Mouse (Mus musculus): ENCODE results near the gene Gosr1. TPM values are rescaled to one million over a fixed set of nuclear protein-coding genes. Genes with fewer than 3 reads are reported as not detected.

Gene Gosr1
- polyA plus RNA-seq, 1 experiment = 1.2 TPM

DNA sequence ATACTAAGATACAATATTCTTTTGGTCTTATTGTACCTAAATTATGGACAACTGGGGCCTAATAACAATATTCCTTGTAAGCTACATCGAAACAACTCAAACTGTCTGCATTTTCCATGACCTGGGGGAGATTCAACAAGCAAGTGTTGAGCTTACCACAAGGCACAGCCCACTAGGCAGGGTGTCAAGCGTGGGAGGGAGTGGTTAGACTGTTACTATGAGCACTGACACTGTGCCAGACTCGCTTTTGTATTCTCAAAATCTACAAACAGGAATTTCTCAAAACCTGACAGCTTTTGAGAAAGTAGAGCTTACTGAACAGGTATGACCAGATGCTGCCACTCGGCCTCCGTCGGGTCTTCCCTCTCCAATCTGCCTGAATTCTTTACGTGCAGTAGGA is 28.0 kb upstream of the Gosr1 start:
- TF ChIP-seq GATA1 (IDR thresholded peaks at IDR 0.05; ENCODE audit: borderline replicate concordance, low read length) (no peak), FLI1 (IDR thresholded peaks at IDR 0.05; ENCODE audit: low read length) (no peak)
- Histone ChIP-seq H3K9me3 (no peaks in the 10 kb centered on the region), H3K27me3 (replicated peaks) (no peaks in the 10 kb centered on the region), H3K4me3 (replicated peaks) (no peak overlapping the region), H3K36me3 (replicated peaks; ENCODE audit: low read length) (peaks cover 88% of the 10 kb centered on the region), H3K4me1 (no peaks in the 10 kb centered on the region)

DNA sequence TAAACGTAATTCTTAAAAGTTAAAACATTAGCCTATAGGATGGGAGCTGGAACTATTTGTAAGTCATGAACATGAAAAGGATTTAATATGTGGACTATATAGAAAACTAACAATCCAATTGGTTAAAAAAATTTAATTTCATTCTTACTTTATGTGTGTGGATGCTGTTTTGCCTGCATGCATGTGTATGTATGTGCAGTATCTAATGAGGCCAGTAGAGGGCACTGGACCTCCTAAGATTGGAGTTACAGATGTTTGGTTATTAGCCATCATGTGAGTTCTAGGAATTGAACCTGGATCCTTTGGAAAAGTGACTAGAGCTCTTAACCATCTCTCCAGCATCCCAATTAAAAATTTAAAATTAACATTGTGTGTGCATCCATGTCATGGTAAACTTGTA is 25.9 kb upstream of the Gosr1 start:
- no peak for TF ChIP-seq GATA1 (IDR thresholded peaks at IDR 0.05; ENCODE audit: borderline replicate concordance, low read length)
- TF ChIP-seq FLI1 (IDR thresholded peaks at IDR 0.05; ENCODE audit: low read length) = no peak
- no peak overlapping the region for H3K4me3 ChIP-seq (replicated peaks)
- H3K9me3 ChIP-seq = no peaks in the 10 kb centered on the region
- no peaks in the 10 kb centered on the region for H3K27me3 ChIP-seq (replicated peaks)
- H3K36me3 ChIP-seq (replicated peaks; ENCODE audit: low read length) = peaks cover 93% of the 10 kb centered on the region
- no peaks in the 10 kb centered on the region for H3K4me1 ChIP-seq

DNA sequence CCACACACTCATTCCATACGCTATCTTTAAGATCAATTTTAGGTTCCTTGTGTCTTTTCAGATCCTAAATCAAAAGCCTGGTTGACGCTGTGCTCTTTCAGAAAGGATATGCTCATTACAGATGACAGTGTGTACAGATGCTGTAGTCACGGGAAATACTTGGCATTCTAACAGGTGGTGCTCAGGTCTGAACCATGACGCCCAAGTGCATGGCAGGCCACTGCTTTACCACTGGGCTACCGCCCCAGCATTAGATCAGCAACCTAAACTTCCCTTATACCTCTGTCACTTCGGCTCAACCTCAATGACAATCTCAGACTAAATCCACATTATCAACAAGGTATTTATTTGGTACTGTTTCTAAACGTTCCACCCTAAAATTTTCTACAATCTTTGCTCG is 12.2 kb upstream of the Gosr1 start:
- TF ChIP-seq FLI1 (IDR thresholded peaks at IDR 0.05; ENCODE audit: low read length) (no peak), GATA1 (IDR thresholded peaks at IDR 0.05; ENCODE audit: borderline replicate concordance, low read length) (no peak)
- H3K9me3 ChIP-seq = no peaks in the 10 kb centered on the region
- H3K4me3 ChIP-seq (replicated peaks) = no peak overlapping the region
- H3K27me3 ChIP-seq (replicated peaks) = peaks cover 16% of the 10 kb centered on the region
- H3K4me1 ChIP-seq = peaks cover 25% of the 10 kb centered on the region
- peaks cover 12% of the 10 kb centered on the region for H3K36me3 ChIP-seq (replicated peaks; ENCODE audit: low read length)

DNA sequence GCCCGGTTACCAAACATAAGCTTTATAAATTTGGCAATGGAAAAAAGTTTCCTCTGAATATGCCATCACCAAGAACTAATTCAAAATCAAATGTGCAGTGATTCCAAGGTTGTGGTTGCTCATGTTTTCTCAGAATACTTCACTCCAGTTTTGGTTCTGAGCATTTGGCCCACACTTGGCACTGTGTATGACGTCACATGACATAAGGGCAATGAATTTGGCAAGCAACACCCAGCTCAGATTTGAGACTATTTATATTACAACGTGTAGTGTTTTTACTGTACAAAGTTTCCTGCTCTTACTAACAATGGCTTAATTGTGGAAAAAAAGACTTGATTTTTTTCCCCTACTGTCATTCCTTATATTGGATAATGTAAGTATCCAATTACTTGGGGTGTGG is 10.4 kb upstream of the Gosr1 start:
- Histone ChIP-seq H3K9me3 (no peaks in the 10 kb centered on the region), H3K27me3 (replicated peaks) (peaks cover 18% of the 10 kb centered on the region), H3K36me3 (replicated peaks; ENCODE audit: low read length) (no peaks in the 10 kb centered on the region), H3K4me1 (peaks cover 15% of the 10 kb centered on the region; the same call in 1 of the 2 replicates), H3K4me3 (replicated peaks) (no peak overlapping the region)
- TF ChIP-seq GATA1 (IDR thresholded peaks at IDR 0.05; ENCODE audit: borderline replicate concordance, low read length) = no peak
- TF ChIP-seq FLI1 (IDR thresholded peaks at IDR 0.05; ENCODE audit: low read length) = no peak

DNA sequence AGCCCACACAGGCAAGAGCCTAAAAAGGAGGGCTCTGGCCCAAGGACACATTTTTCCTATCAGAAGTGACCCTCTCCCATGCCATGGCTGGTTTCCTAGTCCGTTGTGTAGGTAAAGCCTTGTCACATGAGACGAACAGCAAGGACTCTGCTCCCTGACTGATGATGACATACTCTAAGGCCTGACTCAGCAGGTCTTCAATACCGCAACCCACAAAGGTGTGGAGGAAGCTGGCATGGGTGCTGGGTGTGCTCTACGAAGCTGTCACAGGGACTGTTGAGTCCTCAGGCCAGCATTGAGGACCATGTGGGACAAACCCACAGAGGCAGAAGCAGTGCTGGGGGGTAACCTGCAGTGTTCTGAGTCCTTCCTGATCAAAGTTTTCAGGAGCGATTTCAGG is 7.2 kb upstream of the Gosr1 start:
- Histone ChIP-seq H3K27me3 (replicated peaks) (peaks cover 25% of the 10 kb centered on the region), H3K9me3 (no peaks in the 10 kb centered on the region), H3K4me3 (replicated peaks) (no peak overlapping the region), H3K4me1 (peaks cover 15% of the 10 kb centered on the region; the same call in 1 of the 2 replicates), H3K36me3 (replicated peaks; ENCODE audit: low read length) (no peaks in the 10 kb centered on the region)
- no peak for TF ChIP-seq GATA1 (IDR thresholded peaks at IDR 0.05; ENCODE audit: borderline replicate concordance, low read length)
- no peak for TF ChIP-seq FLI1 (IDR thresholded peaks at IDR 0.05; ENCODE audit: low read length)

DNA sequence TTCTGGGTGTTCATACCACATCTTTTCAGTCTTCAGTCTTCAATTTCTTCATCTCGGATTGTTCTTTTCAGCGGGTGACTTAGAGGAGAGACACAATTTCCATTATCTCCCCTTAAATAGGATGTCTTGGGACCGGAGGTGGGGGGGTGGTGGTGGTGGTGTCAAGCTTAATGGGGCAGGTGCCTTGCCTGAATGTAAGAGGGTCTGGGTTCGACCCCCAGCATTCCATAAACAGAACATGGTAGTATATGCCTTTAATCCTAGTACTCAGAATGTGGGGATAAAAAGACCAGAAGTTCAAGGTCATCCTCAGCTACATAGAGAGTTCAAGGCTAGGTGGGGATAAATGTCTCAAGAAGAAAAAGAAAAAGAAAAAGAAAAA is 353 bp upstream of the Gosr1 start:
- Histone ChIP-seq H3K27me3 (replicated peaks) (peaks cover 9% of the 10 kb centered on the region), H3K4me3 (replicated peaks) (peak overlapping the region; percentile 96), H3K36me3 (replicated peaks; ENCODE audit: low read length) (peaks cover 27% of the 10 kb centered on the region), H3K9me3 (no peaks in the 10 kb centered on the region), H3K4me1 (peaks cover 16% of the 10 kb centered on the region; the same call in 1 of the 2 replicates)
- TF ChIP-seq GATA1 (IDR thresholded peaks at IDR 0.05; ENCODE audit: borderline replicate concordance, low read length) (no peak), FLI1 (IDR thresholded peaks at IDR 0.05; ENCODE audit: low read length) (no peak)

DNA sequence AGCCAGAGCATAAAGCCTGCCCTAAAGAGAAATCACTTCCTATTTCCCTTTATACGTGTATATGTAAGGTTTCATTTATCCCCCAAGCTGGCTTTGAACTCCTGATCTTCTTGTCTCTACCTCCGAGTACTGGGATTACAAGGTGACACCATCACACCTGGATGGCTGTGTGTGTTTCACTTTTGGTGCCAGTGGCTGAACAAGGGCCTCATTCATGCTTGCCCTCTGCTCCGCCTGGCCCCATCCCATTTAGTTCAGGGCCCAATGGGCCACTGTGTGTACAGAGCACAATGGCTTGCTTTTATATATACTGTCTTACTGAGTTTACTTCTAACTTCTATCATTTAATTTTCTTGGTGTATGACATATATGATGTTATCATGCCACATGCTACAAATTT is 11.1 kb downstream of the Gosr1 start:
- Histone ChIP-seq H3K4me3 (replicated peaks) (no peak overlapping the region), H3K27me3 (replicated peaks) (no peaks in the 10 kb centered on the region), H3K4me1 (0 out of 2 replicates have a peak, but pooled peaks cover 2% of the 10 kb centered on the region), H3K36me3 (replicated peaks; ENCODE audit: low read length) (peaks cover 95% of the 10 kb centered on the region), H3K9me3 (no peaks in the 10 kb centered on the region)
- TF ChIP-seq FLI1 (IDR thresholded peaks at IDR 0.05; ENCODE audit: low read length) = no peak
- no peak for TF ChIP-seq GATA1 (IDR thresholded peaks at IDR 0.05; ENCODE audit: borderline replicate concordance, low read length)

DNA sequence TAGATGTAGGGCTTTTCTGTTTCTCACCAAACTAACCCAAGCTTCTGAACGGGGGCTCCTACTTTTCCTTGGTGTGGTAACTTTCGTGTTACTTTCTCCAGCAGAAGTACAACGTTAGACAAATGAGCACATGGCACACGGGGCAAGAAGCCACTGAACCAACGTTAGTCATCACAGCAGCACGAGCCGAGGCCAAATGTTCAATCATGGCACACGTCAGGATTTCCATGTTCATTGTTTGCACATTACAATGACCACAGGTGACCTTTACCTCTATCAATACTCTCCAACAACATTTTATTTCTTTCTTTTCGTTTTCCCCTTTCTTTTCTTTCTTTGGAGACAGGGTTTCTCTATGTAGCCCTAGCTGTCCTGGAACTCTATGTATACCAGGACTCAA is 14.6 kb downstream of the Gosr1 start:
- Histone ChIP-seq H3K27me3 (replicated peaks) (no peaks in the 10 kb centered on the region), H3K4me3 (replicated peaks) (no peak overlapping the region), H3K36me3 (replicated peaks; ENCODE audit: low read length) (peaks cover 93% of the 10 kb centered on the region), H3K4me1 (peaks cover 4% of the 10 kb centered on the region; the same call in 1 of the 2 replicates), H3K9me3 (no peaks in the 10 kb centered on the region)
- no peak for TF ChIP-seq FLI1 (IDR thresholded peaks at IDR 0.05; ENCODE audit: low read length)
- TF ChIP-seq GATA1 (IDR thresholded peaks at IDR 0.05; ENCODE audit: borderline replicate concordance, low read length) = no peak

DNA sequence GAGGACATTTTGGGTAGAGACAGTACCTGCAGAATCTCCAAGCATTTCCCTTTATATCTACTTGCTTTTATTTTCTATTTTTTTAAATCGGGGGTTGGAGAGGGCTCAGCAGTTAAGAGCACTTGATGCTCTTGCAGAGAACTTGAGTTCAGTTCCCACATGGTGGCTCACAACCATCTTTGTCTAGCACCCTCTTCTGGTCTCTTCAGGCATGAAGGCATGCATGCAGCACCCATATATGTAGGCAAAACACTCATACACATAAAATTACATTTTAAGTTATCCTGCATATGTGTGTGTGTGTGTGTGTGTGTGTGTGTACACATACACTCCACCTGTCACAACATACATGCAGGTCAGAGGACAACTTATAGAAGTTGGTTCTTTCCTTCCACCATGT is 17.5 kb downstream of the Gosr1 start:
- H3K4me1 ChIP-seq = peaks cover 4% of the 10 kb centered on the region; the same call in 1 of the 2 replicates
- no peak for TF ChIP-seq FLI1 (IDR thresholded peaks at IDR 0.05; ENCODE audit: low read length)
- no peaks in the 10 kb centered on the region for H3K27me3 ChIP-seq (replicated peaks)
- no peaks in the 10 kb centered on the region for H3K9me3 ChIP-seq
- no peak overlapping the region for H3K4me3 ChIP-seq (replicated peaks)
- H3K36me3 ChIP-seq (replicated peaks; ENCODE audit: low read length) = peaks cover 94% of the 10 kb centered on the region

DNA sequence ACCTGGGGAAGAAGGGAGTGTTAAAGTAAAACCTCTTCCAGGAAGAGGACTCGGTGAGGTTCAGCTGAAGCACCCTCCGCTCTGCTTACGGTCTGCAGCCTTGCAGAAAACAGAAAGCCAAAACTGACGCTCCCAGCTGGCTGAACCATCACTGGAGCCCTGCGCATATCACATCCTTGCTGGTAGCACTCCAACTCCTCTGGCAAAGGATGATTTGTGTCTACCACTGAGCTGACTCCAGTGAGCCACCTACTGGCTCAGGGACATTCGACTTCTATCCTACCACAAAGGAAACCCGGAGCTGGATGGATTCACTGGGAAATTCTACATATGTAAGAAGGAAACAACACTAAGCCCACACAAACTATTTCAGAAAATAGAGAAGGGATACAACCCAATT is 18.8 kb downstream of the Gosr1 start:
- Histone ChIP-seq H3K4me1 (peaks cover 4% of the 10 kb centered on the region; the same call in 1 of the 2 replicates), H3K27me3 (replicated peaks) (no peaks in the 10 kb centered on the region), H3K4me3 (replicated peaks) (no peak overlapping the region), H3K9me3 (no peaks in the 10 kb centered on the region), H3K36me3 (replicated peaks; ENCODE audit: low read length) (peaks cover 93% of the 10 kb centered on the region)
- TF ChIP-seq FLI1 (IDR thresholded peaks at IDR 0.05; ENCODE audit: low read length) (no peak), GATA1 (IDR thresholded peaks at IDR 0.05; ENCODE audit: borderline replicate concordance, low read length) (no peak)

DNA sequence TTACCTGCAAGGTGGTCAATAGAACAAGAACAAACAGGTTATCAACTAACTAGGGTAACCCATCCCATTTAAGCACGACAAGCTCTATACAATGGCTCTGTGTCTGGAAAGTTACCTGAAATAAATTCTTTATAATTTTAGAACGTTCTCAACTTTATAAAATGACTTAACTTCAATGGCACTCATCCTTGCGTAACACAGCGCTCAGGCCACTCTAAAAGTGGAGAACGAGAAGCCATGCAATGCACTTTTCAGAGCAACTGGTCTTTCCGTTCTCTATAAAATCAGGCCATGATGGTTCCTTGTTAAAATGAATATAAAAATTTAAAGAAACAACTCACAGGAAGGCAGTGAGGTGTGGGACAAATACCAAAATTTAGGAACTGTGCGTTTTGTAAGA is 20.9 kb downstream of the Gosr1 start:
- peaks cover 90% of the 10 kb centered on the region for H3K36me3 ChIP-seq (replicated peaks; ENCODE audit: low read length)

More for the DNA sequence above, 20.9 kb downstream of the Gosr1 start:
- peaks cover 4% of the 10 kb centered on the region; the same call in 1 of the 2 replicates for H3K4me1 ChIP-seq
- H3K9me3 ChIP-seq = no peaks in the 10 kb centered on the region
- no peak overlapping the region for H3K4me3 ChIP-seq (replicated peaks)
- H3K27me3 ChIP-seq (replicated peaks) = no peaks in the 10 kb centered on the region
- TF ChIP-seq FLI1 (IDR thresholded peaks at IDR 0.05; ENCODE audit: low read length) (no peak), GATA1 (IDR thresholded peaks at IDR 0.05; ENCODE audit: borderline replicate concordance, low read length) (no peak)
